Mouse (Mus musculus) heart, postnatal 0 days (tissue): ENCODE measurements at regions not wholly inside any gene's neighbourhood (a gene's known extent, or its start where the extent isn't known, plus 50 kb on each side); places are given as distances from the start of the nearest gene placed in this dataset.

ENCODE experiments used
- CTCF ChIP-seq: IDR thresholded peaks from 2 replicates; pipeline ENCODE4 v1.5.1; 2016; ENCODE audit warnings: antibody characterized with exemption, control low read depth, low read depth
- EP300 ChIP-seq: IDR thresholded peaks from 2 replicates; pipeline ENCODE4 v1.6.1; 2016; ENCODE audit warnings: antibody characterized with exemption, low read depth

GRCm38 (mm10) chr3:46951391-46951790 is 503.4 kb upstream of the Pabpc4l start:
- TF ChIP-seq CTCF: no peak
- no peak for TF ChIP-seq EP300
